Mouse (Mus musculus) forebrain, embryonic 13.5 days (tissue): ENCODE results near the gene Fam124a. TPM values are rescaled to one million over a fixed set of nuclear protein-coding genes. Genes with fewer than 3 reads are reported as not detected.
"Not testable (repeated sequence)": the region's sequence is repeated elsewhere in the genome, so short reads cannot be mapped to it uniquely, and the experiment has no call there.

Source experiments
- ATAC-seq: fragments of 200-750 bp; cut with Nextera tagmentation; 2 replicates; pipeline ENCODE4 v1.8.0; 2017
- H3K27ac ChIP-seq: fragments of 300-500 bp; sonication (generic); 2 replicates; pipeline ENCODE4 v1.5.1; 2015; ENCODE audit warnings: inconsistent platforms, mild to moderate bottlenecking, moderate library complexity
- H3K27me3 ChIP-seq: fragments of 300-500 bp; sonication (generic); 2 replicates; pipeline ENCODE4 v1.6.1; 2015; ENCODE audit warnings: mild to moderate bottlenecking, inconsistent platforms
- H3K36me3 ChIP-seq: fragments of 300-500 bp; sonication (generic); 2 replicates; pipeline ENCODE4 v1.6.1; 2015; ENCODE audit warnings: mild to moderate bottlenecking, inconsistent platforms; ENCODE audit not compliant: poor library complexity, severe bottlenecking
- H3K4me1 ChIP-seq: fragments of 300-500 bp; sonication (generic); 2 replicates; pipeline ENCODE4 v1.6.1; 2015; ENCODE audit warnings: inconsistent platforms
- H3K4me2 ChIP-seq: fragments of 300-500 bp; sonication (generic); 2 replicates; pipeline ENCODE4 v1.6.1; 2015; ENCODE audit warnings: inconsistent platforms, mild to moderate bottlenecking, moderate library complexity
- H3K4me3 ChIP-seq: fragments of 300-500 bp; sonication (generic); 2 replicates; pipeline ENCODE4 v1.5.1; 2015; ENCODE audit warnings: mild to moderate bottlenecking, inconsistent platforms
- H3K9ac ChIP-seq: fragments of 300-500 bp; sonication (generic); 2 replicates; pipeline ENCODE4 v1.6.1; 2015; ENCODE audit warnings: mild to moderate bottlenecking, inconsistent platforms
- H3K9me3 ChIP-seq: fragments of 300-500 bp; sonication (generic); replicated peaks from 2 replicates; pipeline ENCODE4 v1.6.1; 2016; ENCODE audit warnings: inconsistent platforms
- WGBS: fragments of 180-500 bp; shearing (Covaris S2); methylation state at CpG from one replicate; pipeline ENCODE4 v1.1.7; 2015; 5-methylcytosine and 5-hydroxymethylcytosine counted together
- polyA plus RNA-seq: library from polyadenylated mRNA; unstranded; fragments of >200 nt; fragmentation: Nextera tagmentation; extraction: Ambion mirVana; gene quantifications from 2 replicates; pipeline ENCODE4 v1.2.1, GENCODE M21; 2015

The Fam124a gene
- polyA plus RNA-seq, 1 experiment from 2014 or later, result 23.9 TPM

GRCm38 (mm10) chr14:62553786-62554185, 1.8 kb upstream of the Fam124a start:
- no peaks in the 10 kb centered on the region for H3K36me3 ChIP-seq
- H3K9me3 ChIP-seq, result no peaks in the 10 kb centered on the region
- peaks cover 27% of the 10 kb centered on the region for H3K4me1 ChIP-seq
- no peak for ATAC-seq
- WGBS, result 75% methylated on average over 5 of the region's 5 CpGs
- no peak overlapping the region for H3K4me3 ChIP-seq
- no peak overlapping the region for H3K9ac ChIP-seq
- H3K27me3 ChIP-seq, result peaks cover 4% of the 10 kb centered on the region; the same call in 1 of the 2 replicates
- no peak overlapping the region for H3K27ac ChIP-seq
- no peak overlapping the region for H3K4me2 ChIP-seq

- Histone ChIP-seq H3K4me1 (peaks cover 44% of the 10 kb centered on the region), H3K4me2 (peak overlapping the region; percentile 86), H3K36me3 (no peaks in the 10 kb centered on the region), H3K27ac (peak overlapping the region; percentile 59), H3K27me3 (peaks cover 4% of the 10 kb centered on the region; the same call in 1 of the 2 replicates), H3K9ac (peak overlapping the region; percentile 82), H3K9me3 (no peaks in the 10 kb centered on the region), H3K4me3 (peak overlapping the region; percentile 72)
- 6% methylated on average over 34 of the region's 38 CpGs for WGBS
- peak; percentile 72 for ATAC-seq
Measured at GRCm38 (mm10) chr14:62555840-62556810, 588 bp downstream of the Fam124a start.

GRCm38 (mm10) chr14:62557111-62557510, 1.6 kb downstream of the Fam124a start:
- peak overlapping the region; percentile 86 for H3K4me2 ChIP-seq
- 83% methylated on average over 3 of the region's 3 CpGs for WGBS
- no peak overlapping the region for H3K27ac ChIP-seq
- ATAC-seq, result no peak
- no peaks in the 10 kb centered on the region for H3K36me3 ChIP-seq
- no peaks in the 10 kb centered on the region for H3K9me3 ChIP-seq
- no peak overlapping the region for H3K9ac ChIP-seq
- peaks cover 54% of the 10 kb centered on the region for H3K4me1 ChIP-seq
- H3K27me3 ChIP-seq, result peaks cover 4% of the 10 kb centered on the region; the same call in 1 of the 2 replicates
- peak overlapping the region; percentile 72; the same call in 1 of the 2 replicates for H3K4me3 ChIP-seq

GRCm38 (mm10) chr14:62561875-62562748, 6.6 kb downstream of the Fam124a start:
- Histone ChIP-seq H3K4me3 (no peak overlapping the region), H3K27ac (peak overlapping the region; percentile 41), H3K9me3 (no peaks in the 10 kb centered on the region), H3K4me1 (peaks cover 57% of the 10 kb centered on the region), H3K9ac (peak overlapping the region; percentile 12; the same call in 1 of the 2 replicates), H3K4me2 (peak overlapping the region; percentile 41), H3K36me3 (no peaks in the 10 kb centered on the region), H3K27me3 (no peaks in the 10 kb centered on the region)
- WGBS, result 25% methylated on average over 17 of the region's 17 CpGs
- peak; percentile 90 for ATAC-seq

GRCm38 (mm10) chr14:62563679-62564078, 8.1 kb downstream of the Fam124a start:
- H3K4me3 ChIP-seq, result no peak overlapping the region
- H3K27ac ChIP-seq, result no peak overlapping the region
- no peak overlapping the region for H3K9ac ChIP-seq
- H3K4me2 ChIP-seq, result no peak overlapping the region
- H3K4me1 ChIP-seq, result peaks cover 46% of the 10 kb centered on the region
- H3K36me3 ChIP-seq, result no peaks in the 10 kb centered on the region
- H3K9me3 ChIP-seq, result no peaks in the 10 kb centered on the region
- ATAC-seq, result no peak
- H3K27me3 ChIP-seq, result no peaks in the 10 kb centered on the region
- whole genome bisulfite sequencing, result 50% methylated on average over 7 of the region's 7 CpGs

GRCm38 (mm10) chr14:62566821-62567220, 11.3 kb downstream of the Fam124a start, which contains the start of gene Gm4131:
Gm4131 (minus strand) TSS chr14:62566921.
- H3K9me3 ChIP-seq, H3K9ac ChIP-seq, H3K4me2 ChIP-seq, H3K36me3 ChIP-seq, ATAC-seq, H3K27ac ChIP-seq, H3K27me3 ChIP-seq, H3K4me3 ChIP-seq: not testable (repeated sequence)
- peaks cover 22% of the 10 kb centered on the region for H3K4me1 ChIP-seq
- 64% methylated on average over 9 of the region's 9 CpGs for WGBS

- Histone ChIP-seq H3K9me3 (no peaks in the 10 kb centered on the region), H3K36me3 (no peaks in the 10 kb centered on the region), H3K4me3 (no peak overlapping the region), H3K4me2 (no peak overlapping the region), H3K27me3 (no peaks in the 10 kb centered on the region), H3K4me1 (peaks cover 10% of the 10 kb centered on the region), H3K9ac (no peak overlapping the region), H3K27ac (no peak overlapping the region)
- whole genome bisulfite sequencing, result 90% methylated on average over 5 of the region's 5 CpGs
- ATAC-seq, result no peak
Measured at GRCm38 (mm10) chr14:62569463-62569862, 13.9 kb downstream of the Fam124a start.

GRCm38 (mm10) chr14:62570299-62570698, 14.8 kb downstream of the Fam124a start:
- Histone ChIP-seq H3K36me3 (no peaks in the 10 kb centered on the region), H3K27me3 (no peaks in the 10 kb centered on the region), H3K4me2 (no peak overlapping the region), H3K9me3 (no peaks in the 10 kb centered on the region), H3K4me1 (peaks cover 15% of the 10 kb centered on the region), H3K27ac (no peak overlapping the region), H3K4me3 (no peak overlapping the region), H3K9ac (no peak overlapping the region)
- no peak for ATAC-seq
- WGBS, result 71% methylated on average over 4 of the region's 4 CpGs

GRCm38 (mm10) chr14:62573454-62573853, 17.9 kb downstream of the Fam124a start:
- Histone ChIP-seq H3K4me1 (peaks cover 26% of the 10 kb centered on the region), H3K4me3 (no peak overlapping the region), H3K9me3 (no peaks in the 10 kb centered on the region), H3K36me3 (no peaks in the 10 kb centered on the region), H3K9ac (peak overlapping the region; percentile 26; the same call in 1 of the 2 replicates), H3K27ac (no peak overlapping the region), H3K4me2 (peak overlapping the region; percentile 37), H3K27me3 (no peaks in the 10 kb centered on the region)
- no peak for ATAC-seq
- 3% methylated on average over 2 of the region's 3 CpGs for WGBS

- H3K27me3 ChIP-seq, result no peaks in the 10 kb centered on the region
- no peaks in the 10 kb centered on the region for H3K9me3 ChIP-seq
- no peak overlapping the region; the same call in 1 of the 2 replicates for H3K4me2 ChIP-seq
- H3K4me1 ChIP-seq, result peaks cover 26% of the 10 kb centered on the region
- 34% methylated on average over 6 of the region's 6 CpGs for WGBS
- no peak overlapping the region for H3K4me3 ChIP-seq
- H3K9ac ChIP-seq, result no peak overlapping the region
- no peak for ATAC-seq
- peaks cover under 1% of the 10 kb centered on the region; the same call in 1 of the 2 replicates for H3K36me3 ChIP-seq
- no peak overlapping the region for H3K27ac ChIP-seq
Measured at GRCm38 (mm10) chr14:62574906-62575305, 19.4 kb downstream of the Fam124a start.

GRCm38 (mm10) chr14:62575862-62576261, 20.3 kb downstream of the Fam124a start:
- Histone ChIP-seq H3K4me3 (no peak overlapping the region), H3K27me3 (no peaks in the 10 kb centered on the region), H3K9me3 (no peaks in the 10 kb centered on the region), H3K4me2 (no peak overlapping the region), H3K36me3 (peaks cover 6% of the 10 kb centered on the region; the same call in 1 of the 2 replicates), H3K9ac (no peak overlapping the region), H3K4me1 (peaks cover 26% of the 10 kb centered on the region), H3K27ac (no peak overlapping the region)
- ATAC-seq, result no peak
- WGBS, result 69% methylated on average over 8 of the region's 8 CpGs
